Mouse (Mus musculus) kidney, embryonic 16.5 days (tissue): ENCODE results near the gene Lrmda. TPM values are rescaled to one million over a fixed set of nuclear protein-coding genes. Genes with fewer than 3 reads are reported as not detected.

Experiments used
- ATAC-seq: fragments of 200-750 bp; cut with Nextera tagmentation; 2 replicates; pipeline ENCODE4 v1.8.0; 2017; ENCODE audit warnings: moderate TSS enrichment; ENCODE audit not compliant: low FRiP score, low TSS enrichment
- H3K27ac ChIP-seq: fragments of 300-500 bp; sonication (generic); 2 replicates; pipeline ENCODE4 v1.5.1; 2014; ENCODE audit warnings: low read length
- H3K27me3 ChIP-seq: fragments of 300-500 bp; sonication (generic); 2 replicates; pipeline ENCODE4 v1.6.1; 2014; ENCODE audit warnings: low read length, control low read depth, mixed read lengths; ENCODE audit not compliant: insufficient read depth
- H3K36me3 ChIP-seq: fragments of 300-500 bp; sonication (generic); 2 replicates; pipeline ENCODE4 v1.6.1; 2014; ENCODE audit warnings: low read length, control low read depth, mixed read lengths; ENCODE audit not compliant: insufficient read depth
- H3K4me1 ChIP-seq: fragments of 300-500 bp; sonication (generic); 2 replicates; pipeline ENCODE4 v1.6.1; 2014; ENCODE audit warnings: low read length, control low read depth, mixed read lengths; ENCODE audit not compliant: insufficient read depth
- H3K4me2 ChIP-seq: fragments of 300-500 bp; sonication (generic); replicated peaks from 2 replicates; pipeline ENCODE4 v1.6.1; 2014; ENCODE audit warnings: low read depth, low read length
- H3K4me3 ChIP-seq: fragments of 300-500 bp; sonication (generic); 2 replicates; pipeline ENCODE4 v1.5.1; 2014; ENCODE audit warnings: mild to moderate bottlenecking, low read length
- H3K9ac ChIP-seq: fragments of 300-500 bp; sonication (generic); replicated peaks from 2 replicates; pipeline ENCODE4 v1.6.1; 2014; ENCODE audit warnings: low read length
- H3K9me3 ChIP-seq: fragments of 300-500 bp; sonication (generic); 2 replicates; pipeline ENCODE4 v1.6.1; 2016; ENCODE audit warnings: low read length, control low read depth
- WGBS: fragments of 180-500 bp; shearing (Covaris S2); extraction: QIAGEN DNeasy Blood & Tissue Kit; methylation state at CpG from one replicate; pipeline ENCODE4 v1.1.7; 2014; 5-methylcytosine and 5-hydroxymethylcytosine counted together
- polyA plus RNA-seq: library from polyadenylated mRNA; unstranded; fragments of >200 nt; fragmentation: Nextera tagmentation; extraction: Ambion mirVana; gene quantifications from 2 replicates; pipeline ENCODE4 v1.2.1, GENCODE M21; 2015

The Lrmda gene
- polyA plus RNA-seq, 1 experiment from 2014 or later, result 0.76 TPM

DNA sequence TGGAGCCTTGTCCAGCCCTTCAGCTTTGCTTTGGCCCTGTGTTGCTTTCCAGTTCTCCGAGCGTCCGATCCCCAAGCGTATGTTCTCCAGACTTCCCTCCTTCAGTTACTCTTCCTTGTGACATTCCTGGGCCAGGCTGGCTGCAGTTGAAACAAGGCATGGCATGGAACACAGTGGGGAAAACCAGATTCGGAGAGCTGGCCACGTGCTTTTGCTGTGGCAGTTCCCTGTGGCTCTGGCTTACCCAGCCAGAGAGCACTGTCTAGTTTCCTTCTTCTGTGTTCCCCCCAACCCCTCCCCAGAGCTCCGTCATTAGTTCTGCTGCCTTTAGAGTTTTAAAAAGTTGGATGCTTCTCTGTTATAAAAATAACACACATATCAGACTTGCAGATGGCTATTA is 147.8 kb downstream of the Lrmda start:
- H3K4me3 ChIP-seq, result no peak overlapping the region
- peaks cover 22% of the 10 kb centered on the region for H3K4me1 ChIP-seq
- H3K36me3 ChIP-seq, result no peaks in the 10 kb centered on the region
- H3K4me2 ChIP-seq, result 0 out of 2 replicates have a peak overlapping the region, but pooled peaks have one; percentile 19
- H3K27me3 ChIP-seq, result peaks cover 25% of the 10 kb centered on the region
- no peak overlapping the region for H3K27ac ChIP-seq
- 0 out of 2 replicates have a peak overlapping the region, but pooled peaks have one; percentile 12 for H3K9ac ChIP-seq
- WGBS, result 20% methylated on average over 7 of the region's 7 CpGs
- no peaks in the 10 kb centered on the region for H3K9me3 ChIP-seq
- ATAC-seq, result no peak

DNA sequence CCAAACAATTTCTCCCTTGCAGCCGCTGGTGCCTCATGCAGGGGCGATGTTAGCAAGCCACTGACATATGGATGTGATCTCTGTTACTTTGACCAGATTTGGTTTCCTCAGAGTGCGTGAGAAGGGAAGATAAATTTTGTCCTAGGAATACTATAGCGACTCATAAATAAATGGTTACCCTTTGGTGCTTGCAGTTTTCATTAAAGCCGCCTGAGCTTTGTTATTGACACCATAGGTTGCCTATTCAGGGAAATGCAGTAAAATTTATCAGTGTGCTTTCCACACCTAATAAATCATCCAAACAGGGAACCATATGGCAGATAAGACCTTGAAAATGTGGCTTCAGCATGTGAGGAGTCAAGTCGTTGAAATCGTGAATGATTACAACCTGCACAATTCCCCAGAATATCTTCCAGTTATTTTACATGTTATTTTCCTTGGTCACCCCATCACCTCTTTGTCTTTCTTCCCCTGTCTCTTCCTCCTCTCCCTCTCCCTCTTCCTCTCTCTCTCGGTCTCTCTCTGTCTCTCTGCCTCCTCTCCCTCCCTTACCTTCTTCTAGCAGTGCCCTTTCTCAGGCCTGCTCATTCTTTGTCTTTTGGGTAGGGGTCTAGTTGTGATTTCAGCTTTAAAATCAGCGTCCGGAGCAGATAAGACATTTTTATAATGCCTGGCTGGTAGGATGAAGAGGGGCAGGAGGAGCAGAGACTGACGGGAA is 148.7 kb downstream of the Lrmda start:
- peaks cover 22% of the 10 kb centered on the region for H3K4me1 ChIP-seq
- 11% methylated on average over 11 of the region's 11 CpGs for WGBS
- H3K9ac ChIP-seq, result 0 out of 2 replicates have a peak overlapping the region, but pooled peaks have one; percentile 37
- peak; percentile 27 for ATAC-seq
- no peaks in the 10 kb centered on the region for H3K9me3 ChIP-seq
- no peaks in the 10 kb centered on the region for H3K36me3 ChIP-seq
- peak overlapping the region; percentile 35; the same call in 1 of the 2 replicates for H3K27ac ChIP-seq
- peak overlapping the region; percentile 10; the same call in 1 of the 2 replicates for H3K4me3 ChIP-seq
- H3K4me2 ChIP-seq, result peak overlapping the region; percentile 42
- peaks cover 29% of the 10 kb centered on the region for H3K27me3 ChIP-seq

DNA sequence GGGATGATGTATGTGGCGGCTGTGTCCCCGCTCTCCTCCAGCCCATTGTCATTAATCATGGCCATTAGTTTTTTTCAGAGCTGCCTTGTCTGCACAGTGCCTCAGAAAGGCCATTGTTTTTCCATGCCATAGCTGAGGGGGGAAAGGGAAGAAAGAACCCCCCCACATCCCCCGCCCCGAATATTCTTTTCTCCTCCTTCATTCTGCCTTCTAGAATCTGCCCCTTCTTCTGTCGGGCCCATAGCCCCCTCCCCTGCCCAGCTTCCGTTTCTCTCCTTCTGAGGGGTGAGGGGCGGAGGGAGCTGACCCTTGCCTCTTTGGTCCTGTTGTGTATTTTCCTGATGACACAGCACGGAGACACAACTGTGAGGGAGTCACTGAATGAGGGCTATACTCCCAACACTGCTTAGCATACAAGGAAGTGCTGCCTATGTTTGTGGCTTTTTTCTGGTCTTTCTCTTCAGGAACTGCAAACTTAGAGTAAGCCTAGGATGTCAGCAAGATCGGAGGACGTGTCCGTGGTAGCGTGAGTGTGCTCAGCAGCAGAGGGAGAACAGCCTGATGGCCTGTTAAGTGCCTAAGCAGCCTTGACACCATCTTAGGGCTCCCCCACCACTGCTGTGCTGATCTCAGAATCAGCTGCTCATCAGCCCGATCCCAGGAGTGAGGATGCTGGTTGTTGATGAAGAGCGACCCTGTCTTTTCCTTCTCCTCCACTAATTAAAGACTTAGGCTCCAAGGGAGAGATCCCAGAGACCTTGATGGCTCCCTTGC is 149.5 kb downstream of the Lrmda start:
- peak overlapping the region; percentile 42 for H3K4me2 ChIP-seq
- ATAC-seq, result peak; percentile 88

DNA sequence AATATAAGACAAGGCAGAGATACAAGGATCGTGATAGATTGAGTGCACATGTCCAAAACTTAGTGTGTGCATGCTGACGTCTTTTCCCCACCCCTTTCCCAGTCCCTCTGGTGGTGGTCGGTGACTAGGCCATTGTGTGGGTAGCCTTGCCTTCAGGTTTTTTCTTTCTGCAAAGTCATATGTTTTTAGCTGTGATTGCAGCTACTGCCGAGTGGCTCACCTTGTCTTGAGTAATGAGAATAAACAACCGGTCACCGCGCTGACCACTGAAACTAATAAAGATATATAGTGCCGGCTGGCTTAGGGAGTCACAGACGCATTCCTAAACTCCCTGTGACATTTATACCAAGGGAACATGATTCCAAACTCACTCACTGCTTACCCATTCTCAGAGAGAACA is 155.2 kb downstream of the Lrmda start:
- Histone ChIP-seq H3K27me3 (peaks cover 17% of the 10 kb centered on the region; the same call in 1 of the 2 replicates), H3K4me3 (no peak overlapping the region), H3K4me2 (no peak overlapping the region), H3K9me3 (peaks cover 4% of the 10 kb centered on the region; the same call in 1 of the 2 replicates), H3K36me3 (no peaks in the 10 kb centered on the region), H3K27ac (no peak overlapping the region), H3K9ac (no peak overlapping the region), H3K4me1 (peaks cover 7% of the 10 kb centered on the region; the same call in 1 of the 2 replicates)
- no peak for ATAC-seq
- 20% methylated on average over 9 of the region's 9 CpGs for WGBS

More for the DNA sequence above, 149.5 kb downstream of the Lrmda start:
- H3K9me3 ChIP-seq, result no peaks in the 10 kb centered on the region
- H3K27ac ChIP-seq, result no peak overlapping the region; the same call in 1 of the 2 replicates
- peak overlapping the region; percentile 10; the same call in 1 of the 2 replicates for H3K4me3 ChIP-seq
- H3K9ac ChIP-seq, result peak overlapping the region; percentile 37; the same call in 1 of the 2 replicates
- H3K4me1 ChIP-seq, result peaks cover 22% of the 10 kb centered on the region
- H3K36me3 ChIP-seq, result no peaks in the 10 kb centered on the region
- 15% methylated on average over 14 of the region's 14 CpGs for WGBS
- peaks cover 25% of the 10 kb centered on the region for H3K27me3 ChIP-seq

DNA sequence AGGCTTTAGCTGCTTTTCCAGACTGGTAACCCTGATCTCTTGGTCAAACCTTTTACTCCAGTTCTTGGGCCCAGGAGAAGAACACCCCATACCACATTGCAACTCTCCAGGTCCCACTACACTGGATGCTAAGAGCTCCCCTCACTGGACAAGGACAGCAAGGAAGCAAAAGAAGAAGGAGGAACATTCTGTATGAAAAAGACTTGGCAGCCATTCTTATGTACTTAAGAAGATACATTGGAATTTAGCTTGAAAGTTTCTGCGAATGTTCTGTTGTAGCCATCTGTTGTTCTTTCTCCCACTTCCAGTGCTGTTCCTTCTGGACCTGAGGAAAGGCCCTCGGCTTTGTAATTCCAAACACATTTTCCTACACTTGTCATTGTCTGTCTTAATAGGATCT is 160.2 kb downstream of the Lrmda start:
- H3K9ac ChIP-seq, result no peak overlapping the region
- ATAC-seq, result no peak
- peaks cover 4% of the 10 kb centered on the region; the same call in 1 of the 2 replicates for H3K9me3 ChIP-seq
- H3K4me3 ChIP-seq, result no peak overlapping the region
- 68% methylated on average over 2 of the region's 2 CpGs for WGBS
- no peaks in the 10 kb centered on the region for H3K27me3 ChIP-seq
- H3K36me3 ChIP-seq, result no peaks in the 10 kb centered on the region
- H3K4me2 ChIP-seq, result no peak overlapping the region
- no peak overlapping the region for H3K27ac ChIP-seq
- peaks cover 7% of the 10 kb centered on the region; the same call in 1 of the 2 replicates for H3K4me1 ChIP-seq

DNA sequence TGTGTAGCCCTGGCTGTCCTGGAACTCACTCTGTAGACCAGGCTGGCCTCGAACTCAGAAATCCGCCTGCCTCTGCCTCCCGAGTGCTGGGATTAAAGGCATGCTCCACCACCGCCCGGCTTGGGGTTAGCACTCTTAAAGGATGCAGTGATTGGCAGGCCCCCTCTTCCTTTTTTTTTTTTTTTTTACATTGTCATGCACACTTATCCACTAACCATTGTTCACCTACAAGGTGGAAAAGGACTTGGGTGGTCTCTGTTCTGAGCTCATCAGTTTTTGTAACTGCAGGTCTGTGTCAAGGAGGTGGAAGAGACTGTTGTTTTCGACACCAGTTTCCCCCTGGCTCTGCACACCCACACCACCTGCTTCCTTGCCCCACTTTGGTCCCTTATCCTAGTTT is 162.0 kb downstream of the Lrmda start:
- H3K9ac ChIP-seq, result no peak overlapping the region
- H3K27ac ChIP-seq, result no peak overlapping the region
- H3K4me2 ChIP-seq, result no peak overlapping the region
- H3K36me3 ChIP-seq, result no peaks in the 10 kb centered on the region
- no peak for ATAC-seq
- H3K9me3 ChIP-seq, result peaks cover 4% of the 10 kb centered on the region; the same call in 1 of the 2 replicates
- no peaks in the 10 kb centered on the region for H3K4me1 ChIP-seq
- no peaks in the 10 kb centered on the region for H3K27me3 ChIP-seq
- no peak overlapping the region for H3K4me3 ChIP-seq
- WGBS, result 89% methylated on average over 4 of the region's 6 CpGs

DNA sequence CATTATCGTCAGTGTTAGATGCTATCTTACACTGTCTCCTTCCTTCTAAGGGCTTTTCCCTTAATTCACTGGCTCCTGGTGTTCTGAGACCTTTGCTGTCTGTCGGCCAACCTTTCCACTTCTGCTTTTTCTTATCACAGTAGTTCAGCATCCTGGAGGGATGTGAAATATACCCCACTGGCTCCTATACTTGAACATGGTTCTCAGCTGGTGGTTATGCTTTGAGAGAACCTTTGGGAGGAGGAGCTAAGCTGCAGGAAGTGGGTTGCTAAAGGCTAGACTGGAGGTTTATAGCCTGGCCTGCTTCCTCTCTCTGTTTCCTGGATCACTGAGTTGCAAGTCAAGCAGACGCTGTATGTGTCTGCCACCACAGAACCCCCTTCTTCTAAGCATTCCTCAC is 163.7 kb downstream of the Lrmda start:
- Histone ChIP-seq H3K4me1 (no peaks in the 10 kb centered on the region), H3K9ac (no peak overlapping the region), H3K4me3 (no peak overlapping the region), H3K27ac (no peak overlapping the region), H3K36me3 (no peaks in the 10 kb centered on the region), H3K9me3 (no peaks in the 10 kb centered on the region), H3K4me2 (no peak overlapping the region), H3K27me3 (no peaks in the 10 kb centered on the region)
- ATAC-seq, result no peak
- WGBS, result 74% methylated on average over 3 of the region's 3 CpGs

DNA sequence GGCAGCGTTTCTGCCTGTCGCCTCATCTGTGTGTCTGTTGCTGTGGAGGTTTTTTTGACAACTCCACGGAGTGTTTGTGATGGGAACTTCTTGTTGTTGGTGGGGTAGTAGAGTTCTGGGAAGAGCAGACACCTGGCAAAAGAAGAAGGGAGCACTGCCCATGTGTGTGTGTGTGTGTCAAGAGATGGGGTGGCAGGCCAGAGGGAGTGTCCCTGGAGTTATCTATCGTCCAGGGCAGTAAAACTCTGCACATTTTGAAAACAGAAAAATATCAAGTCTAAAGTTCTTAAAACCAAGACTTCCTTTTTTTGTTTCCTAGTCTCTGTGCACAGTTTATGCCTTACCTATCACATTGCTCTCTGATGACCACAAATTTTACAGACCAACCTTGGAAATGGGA is 165.9 kb downstream of the Lrmda start:
- H3K9ac ChIP-seq, result no peak overlapping the region
- no peaks in the 10 kb centered on the region for H3K9me3 ChIP-seq
- no peak overlapping the region for H3K4me3 ChIP-seq
- ATAC-seq, result no peak
- no peak overlapping the region for H3K4me2 ChIP-seq
- 86% methylated on average over 4 of the region's 4 CpGs for WGBS
- no peaks in the 10 kb centered on the region for H3K36me3 ChIP-seq
- H3K27ac ChIP-seq, result no peak overlapping the region
- no peaks in the 10 kb centered on the region for H3K4me1 ChIP-seq
- peaks cover 1% of the 10 kb centered on the region; the same call in 1 of the 2 replicates for H3K27me3 ChIP-seq

DNA sequence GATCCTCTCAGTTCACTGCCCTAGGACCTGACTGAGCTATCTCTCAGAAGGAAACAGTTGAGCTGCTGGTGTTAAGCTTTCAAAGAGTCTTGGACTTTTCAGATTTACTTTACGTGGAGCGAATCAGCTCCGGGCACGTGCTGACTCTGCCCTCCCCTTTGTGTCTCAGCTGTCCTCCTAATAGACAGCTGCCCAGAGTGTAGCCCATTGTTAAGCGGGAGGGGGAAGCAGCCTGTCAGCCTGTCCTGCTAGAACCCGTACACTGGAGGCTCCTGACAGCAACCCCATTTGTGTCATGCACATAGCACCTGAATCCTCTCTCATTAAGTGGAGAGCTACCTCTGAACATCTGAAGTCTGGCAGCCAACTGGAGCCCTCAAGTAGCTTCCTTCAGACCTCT is 170.6 kb downstream of the Lrmda start:
- H3K27me3 ChIP-seq, result peaks cover 10% of the 10 kb centered on the region; the same call in 1 of the 2 replicates
- H3K9me3 ChIP-seq, result no peaks in the 10 kb centered on the region
- H3K36me3 ChIP-seq, result no peaks in the 10 kb centered on the region
- WGBS, result 68% methylated on average over 6 of the region's 6 CpGs
- H3K4me3 ChIP-seq, result no peak overlapping the region
- no peaks in the 10 kb centered on the region for H3K4me1 ChIP-seq
- no peak for ATAC-seq
- no peak overlapping the region for H3K4me2 ChIP-seq
- no peak overlapping the region for H3K27ac ChIP-seq
- H3K9ac ChIP-seq, result no peak overlapping the region
